Mouse (Mus musculus) macrophage (primary cell): Measurements from ENCODE around the gene Gm45521. TPM values are rescaled to one million over a fixed set of nuclear protein-coding genes. Genes with fewer than 3 reads are reported as not detected.

Experiments
- H3K27ac ChIP-seq: fragments of 350-480 bp; formaldehyde crosslinking; 2 replicates; pipeline ENCODE4 v1.9.0; 2021
- H3K36me3 ChIP-seq: fragments of 350-480 bp; formaldehyde crosslinking; 2 replicates; pipeline ENCODE4 v1.9.0; 2021; ENCODE audit errors: inconsistent target
- H3K4me3 ChIP-seq: fragments of 350-480 bp; formaldehyde crosslinking; 2 replicates; pipeline ENCODE4 v1.9.0; 2021; ENCODE audit errors: inconsistent target
- H3K79me2 ChIP-seq: fragments of 350-480 bp; formaldehyde crosslinking; 2 replicates; pipeline ENCODE4 v1.9.0; 2021; ENCODE audit errors: inconsistent target
- WGBS: methylation state at CpG from one replicate; pipeline ENCODE4 v1.1.7; 2026; ENCODE audit warnings: inconsistent platforms; ENCODE audit not compliant: missing documents; 5-methylcytosine and 5-hydroxymethylcytosine counted together
- polyA plus RNA-seq: library from polyadenylated mRNA; stranded (reverse); fragments of 250-400 nt; gene quantifications from 3 replicates; pipeline ENCODE4 v1.2.4, GENCODE M21; 2018; ENCODE audit warnings: inconsistent platforms
- total RNA-seq, 78 experiments: library from RNA; depleted of rRNA; stranded (reverse); fragments of 250-400 nt; gene quantifications; 1 replicate in 9 of 78; 2 replicates in 24 of 78; 3 replicates in 43 of 78; 4 replicates in 2 of 78; pipeline ENCODE4 v1.2.4; 2018; ENCODE audit warnings: inconsistent platforms in 56 of 78

The Gm45521 gene
- total RNA-seq (2018; cell fraction: chromatin; rRNA removed) = not detected
- total RNA-seq (2018; cell fraction: cytosol; rRNA removed) = not detected
- total RNA-seq (2018; cell fraction: nucleus; rRNA removed) = not detected
- not detected in 3 replicates for polyA plus RNA-seq

GRCm38 (mm10) chr14:7957049-7957448 lies at the start of gene Gm45521:
Gene Gm45521, plus strand, starts transcription at chr14:7957288.
- H3K4me3 ChIP-seq = no peak within 1 kb of the TSS
- WGBS = 90% methylated on average over 9 of the region's 9 CpGs
- H3K36me3 ChIP-seq = no peaks in the 10 kb centered on the region
- no peak within 1 kb of the TSS for H3K27ac ChIP-seq
- no peaks in the 10 kb centered on the region for H3K79me2 ChIP-seq

GRCm38 (mm10) chr14:7909472-7909871 lies 47.6 kb upstream of the Gm45521 start:
- H3K27ac ChIP-seq = no peak overlapping the region
- H3K79me2 ChIP-seq = no peaks in the 10 kb centered on the region
- no peaks in the 10 kb centered on the region for H3K36me3 ChIP-seq
- 94% methylated on average over 10 of the region's 10 CpGs for WGBS
- no peak overlapping the region for H3K4me3 ChIP-seq

GRCm38 (mm10) chr14:7913842-7914241 lies 43.2 kb upstream of the Gm45521 start:
- WGBS = 0% methylated on average over 7 of the region's 7 CpGs
- Histone ChIP-seq H3K36me3 (no peaks in the 10 kb centered on the region), H3K79me2 (no peaks in the 10 kb centered on the region), H3K27ac (peak overlapping the region; percentile 25; the same call in 1 of the 2 replicates), H3K4me3 (no peak overlapping the region)

GRCm38 (mm10) chr14:7914461-7914860 lies 42.6 kb upstream of the Gm45521 start:
- Histone ChIP-seq H3K27ac (no peak overlapping the region), H3K36me3 (no peaks in the 10 kb centered on the region)
- WGBS = 83% methylated on average over 4 of the region's 4 CpGs

GRCm38 (mm10) chr14:7918150-7918991 lies 38.7 kb upstream of the Gm45521 start:
- Histone ChIP-seq H3K4me3 (no peak overlapping the region), H3K27ac (0 out of 2 replicates have a peak overlapping the region, but pooled peaks have one; percentile 0), H3K79me2 (no peaks in the 10 kb centered on the region), H3K36me3 (no peaks in the 10 kb centered on the region)
- WGBS = 47% methylated on average over 6 of the region's 6 CpGs

More at GRCm38 (mm10) chr14:7914461-7914860, 42.6 kb upstream of the Gm45521 start:
- no peak overlapping the region for H3K4me3 ChIP-seq
- H3K79me2 ChIP-seq = no peaks in the 10 kb centered on the region

GRCm38 (mm10) chr14:7919309-7919708 lies 37.8 kb upstream of the Gm45521 start:
- H3K27ac ChIP-seq = no peak overlapping the region
- no peak overlapping the region for H3K4me3 ChIP-seq
- no peaks in the 10 kb centered on the region for H3K36me3 ChIP-seq
- 45% methylated on average over 5 of the region's 5 CpGs for WGBS
- no peaks in the 10 kb centered on the region for H3K79me2 ChIP-seq

GRCm38 (mm10) chr14:7919921-7920320 lies 37.2 kb upstream of the Gm45521 start:
- 89% methylated on average over 4 of the region's 4 CpGs for WGBS
- no peak overlapping the region for H3K27ac ChIP-seq

GRCm38 (mm10) chr14:7921459-7921858 lies 35.6 kb upstream of the Gm45521 start:
- Histone ChIP-seq H3K27ac (no peak overlapping the region), H3K4me3 (no peak overlapping the region), H3K36me3 (no peaks in the 10 kb centered on the region), H3K79me2 (no peaks in the 10 kb centered on the region)
- WGBS = 28% methylated on average over 5 of the region's 5 CpGs

More at GRCm38 (mm10) chr14:7919921-7920320, 37.2 kb upstream of the Gm45521 start:
- Histone ChIP-seq H3K79me2 (no peaks in the 10 kb centered on the region), H3K4me3 (no peak overlapping the region), H3K36me3 (no peaks in the 10 kb centered on the region)

GRCm38 (mm10) chr14:7923635-7924034 lies 33.5 kb upstream of the Gm45521 start:
- Histone ChIP-seq H3K4me3 (no peak overlapping the region), H3K27ac (no peak overlapping the region), H3K36me3 (no peaks in the 10 kb centered on the region), H3K79me2 (no peaks in the 10 kb centered on the region)

- Histone ChIP-seq H3K36me3 (no peaks in the 10 kb centered on the region), H3K4me3 (no peak overlapping the region), H3K27ac (no peak overlapping the region), H3K79me2 (no peaks in the 10 kb centered on the region)
- WGBS = 40% methylated on average over 1 of the region's 1 CpGs
Measured at GRCm38 (mm10) chr14:7928362-7928761, 28.7 kb upstream of the Gm45521 start.

- H3K79me2 ChIP-seq = no peaks in the 10 kb centered on the region
- no peak overlapping the region for H3K4me3 ChIP-seq
- H3K27ac ChIP-seq = no peak overlapping the region
- WGBS = 38% methylated on average over 7 of the region's 7 CpGs
- no peaks in the 10 kb centered on the region for H3K36me3 ChIP-seq
Measured at GRCm38 (mm10) chr14:7929029-7929428, 28.1 kb upstream of the Gm45521 start.

GRCm38 (mm10) chr14:7932151-7932550 lies 24.9 kb upstream of the Gm45521 start:
- 94% methylated on average over 4 of the region's 4 CpGs for WGBS
- Histone ChIP-seq H3K4me3 (no peak overlapping the region), H3K36me3 (no peaks in the 10 kb centered on the region), H3K79me2 (no peaks in the 10 kb centered on the region), H3K27ac (no peak overlapping the region)

GRCm38 (mm10) chr14:7934166-7934565 lies 22.9 kb upstream of the Gm45521 start:
- H3K36me3 ChIP-seq = no peaks in the 10 kb centered on the region
- no peak overlapping the region for H3K27ac ChIP-seq
- H3K79me2 ChIP-seq = no peaks in the 10 kb centered on the region
- 45% methylated on average over 7 of the region's 7 CpGs for WGBS
- H3K4me3 ChIP-seq = no peak overlapping the region

- H3K36me3 ChIP-seq = no peaks in the 10 kb centered on the region
- H3K4me3 ChIP-seq = no peak overlapping the region
- H3K79me2 ChIP-seq = no peaks in the 10 kb centered on the region
- H3K27ac ChIP-seq = no peak overlapping the region
- WGBS = 43% methylated on average over 17 of the region's 17 CpGs
Measured at GRCm38 (mm10) chr14:7937052-7937630, 19.9 kb upstream of the Gm45521 start.
